Mouse (Mus musculus) cerebellum, adult 2 months (tissue): Measurements from ENCODE around the gene Cryz.

Experiments
- CTCF ChIP-seq: fragments of 200-500 bp; IDR thresholded peaks from 2 replicates; pipeline ENCODE4 v1.5.1; 2011; ENCODE audit warnings: low read depth, mild to moderate bottlenecking, control low read depth, low read length, moderate library complexity, borderline replicate concordance; ENCODE audit not compliant: insufficient read depth
- POLR2A ChIP-seq: fragments of 200-500 bp; IDR thresholded peaks from 2 replicates; pipeline ENCODE4 v1.6.1; 2011; ENCODE audit warnings: low read length, control low read depth, borderline replicate concordance; ENCODE audit not compliant: insufficient read depth

DNA sequence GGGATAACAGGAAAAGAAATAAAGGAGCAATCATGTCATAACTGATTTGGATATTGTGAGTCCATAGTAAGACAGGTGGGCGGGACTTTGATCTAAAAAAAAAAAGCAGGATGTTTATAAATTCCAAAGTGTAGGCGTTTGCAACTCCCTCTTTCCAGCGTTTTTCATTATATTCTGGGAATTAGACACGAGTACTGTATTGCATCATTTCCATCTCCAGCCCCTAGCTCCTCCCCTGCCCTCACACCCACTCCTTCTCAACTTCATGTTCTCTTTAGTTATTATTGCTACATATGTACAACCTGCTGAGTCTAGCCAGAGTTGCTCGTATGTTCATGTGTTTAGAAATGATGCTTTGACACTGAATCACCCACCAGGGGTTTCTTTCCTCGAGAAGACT is 22.8 kb upstream of the Cryz start:
- TF ChIP-seq CTCF (no peak), POLR2A (no peak)
